Mouse (Mus musculus) cerebellum, adult 9-10 months (tissue): ENCODE measurements around the gene Atp1a3.
A peak's percentile ranks its signal among the peaks of the same experiment; 100 is the strongest.
"Not testable (repeated sequence)": the region's sequence is repeated elsewhere in the genome, so short reads cannot be mapped to it uniquely, and the experiment has no call there.

Source experiments
- DNase-seq: peaks from one replicate; pipeline ENCODE4 v3.0.0; 2022

The Atp1a3 gene

DNA sequence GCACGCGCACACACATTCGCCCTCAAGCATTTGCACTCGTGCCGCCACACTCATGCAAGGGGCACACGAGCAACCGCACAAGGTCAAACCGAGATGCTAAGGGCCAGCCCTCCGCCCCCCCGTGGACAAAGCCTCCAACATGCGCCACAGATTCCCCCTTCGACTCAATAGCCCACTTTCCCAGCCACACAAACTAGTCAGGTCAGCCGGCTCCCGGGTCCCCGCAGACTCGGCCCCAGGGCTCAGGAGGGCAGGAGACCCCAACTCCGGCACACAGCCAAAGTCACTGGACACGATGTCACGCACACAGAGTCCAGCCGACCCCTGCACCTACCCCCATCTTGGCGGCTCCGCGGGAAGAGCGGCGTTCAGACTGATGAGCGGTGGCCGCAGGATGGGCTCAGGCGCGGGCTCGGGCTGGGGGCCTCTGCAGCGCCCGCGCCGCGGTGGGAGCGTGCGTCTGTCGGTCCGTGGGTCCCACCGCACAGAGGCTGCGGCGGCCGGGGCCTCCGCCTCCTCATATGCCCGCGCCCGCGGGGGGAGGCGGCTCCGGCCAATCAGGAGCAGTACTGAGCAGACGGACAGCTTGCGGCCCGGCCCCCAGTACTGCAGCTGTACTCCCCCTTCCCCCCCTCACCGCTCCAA, at the start of gene Atp1a3:
Atp1a3 (minus strand) TSS at position 538 of the 645 bp plus-strand sequence.
- peak; percentile 91 for DNase-seq

DNA sequence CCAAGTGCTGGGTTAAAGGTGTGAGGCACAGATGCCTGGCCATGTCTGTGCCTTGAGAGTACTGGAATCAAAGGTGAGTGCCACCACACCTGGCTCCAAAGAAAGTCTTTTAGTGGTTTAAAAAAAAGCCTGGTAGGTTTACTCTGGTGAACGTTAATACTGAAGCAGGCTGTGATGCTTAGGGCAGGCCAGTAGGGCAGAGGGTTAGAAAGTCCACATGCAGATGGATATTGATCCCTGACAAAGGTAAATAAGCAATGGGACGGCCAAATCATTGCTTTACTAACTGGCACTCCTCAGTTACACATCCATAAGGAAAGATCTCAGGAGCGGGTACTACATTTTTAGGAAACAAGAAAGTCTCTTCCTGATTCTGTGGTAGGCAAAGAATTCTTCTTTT, 46.8 kb upstream of the Atp1a3 start:
- no peak for DNase-seq

DNA sequence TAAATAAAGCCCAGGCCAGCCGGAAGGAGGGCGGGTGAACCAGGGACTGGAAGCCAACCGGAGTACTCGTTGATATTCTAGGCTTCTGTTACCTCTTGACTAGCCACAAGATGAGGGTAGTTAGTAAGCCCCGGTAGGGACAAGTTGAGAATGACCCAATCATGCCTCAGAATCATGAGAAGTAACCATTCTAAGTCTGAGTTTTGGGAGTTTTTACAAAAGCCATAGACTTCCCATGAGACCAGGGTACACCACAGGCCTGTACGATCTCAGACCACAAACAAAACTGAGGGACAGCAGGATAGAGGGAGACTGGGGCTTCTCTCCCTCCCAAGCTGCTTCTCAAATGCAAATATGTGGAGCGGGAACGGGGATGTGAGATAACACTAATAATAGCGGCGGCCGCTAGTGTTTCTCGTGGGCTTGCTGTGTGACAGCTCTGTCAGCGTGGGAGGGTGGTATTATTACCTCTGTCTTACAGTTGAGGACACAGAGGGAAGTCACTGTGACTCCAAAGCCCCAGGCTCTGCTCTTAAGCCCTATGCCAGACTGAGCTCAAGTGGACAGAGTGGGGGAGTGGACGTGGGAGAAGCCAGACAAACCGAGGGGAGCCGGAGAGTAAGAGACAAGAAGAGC, 43.7 kb upstream of the Atp1a3 start:
- no peak for DNase-seq

DNA sequence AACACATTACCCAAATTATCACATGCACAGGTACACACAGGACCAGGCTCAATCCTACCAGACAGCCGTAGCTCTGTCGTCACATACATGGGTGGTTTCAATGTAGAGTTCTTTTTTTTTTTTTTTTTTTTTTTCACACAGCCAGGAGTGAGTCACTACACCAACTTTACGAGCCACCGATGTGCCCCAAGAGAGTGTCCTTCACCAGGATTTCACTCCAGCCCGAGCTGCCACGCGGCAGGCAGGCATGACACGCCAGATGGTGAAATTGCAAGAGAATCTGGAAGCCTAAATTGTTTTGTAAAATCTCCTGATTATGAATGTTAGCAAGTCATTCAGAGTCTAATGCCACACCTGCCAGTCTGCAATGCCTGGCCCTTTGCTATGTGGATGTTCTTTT, 41.6 kb upstream of the Atp1a3 start:
- peak; percentile 54 for DNase-seq

GRCm38 (mm10) chr7:25044599-25044998, 38.8 kb upstream of the Atp1a3 start:
- not testable (repeated sequence) for DNase-seq

- no peak for DNase-seq
Observed at GRCm38 (mm10) chr7:25041921-25042320, 36.2 kb upstream of the Atp1a3 start.

- peak; percentile 90 for DNase-seq
Observed at GRCm38 (mm10) chr7:25035916-25036315, 30.2 kb upstream of the Atp1a3 start.

DNA sequence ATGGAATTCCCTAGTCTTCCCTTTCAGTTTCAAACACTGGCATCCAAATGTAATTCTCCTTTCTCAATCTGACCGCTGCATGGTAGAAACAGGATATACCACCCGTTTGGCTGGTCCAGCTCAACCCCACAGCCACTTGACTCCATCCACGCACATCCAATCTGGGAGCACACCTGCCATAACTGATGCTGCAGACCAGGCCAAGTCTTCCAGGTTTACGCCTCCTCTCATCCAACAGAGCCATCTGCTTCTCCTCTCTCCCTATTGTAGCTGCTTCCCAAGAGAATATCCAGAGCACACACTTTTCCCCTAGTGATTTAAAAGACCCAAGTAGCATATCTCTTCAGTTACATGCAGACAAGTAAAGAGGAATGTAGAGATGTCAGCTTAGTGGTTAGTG, 29.0 kb upstream of the Atp1a3 start:
- DNase-seq, result no peak

DNA sequence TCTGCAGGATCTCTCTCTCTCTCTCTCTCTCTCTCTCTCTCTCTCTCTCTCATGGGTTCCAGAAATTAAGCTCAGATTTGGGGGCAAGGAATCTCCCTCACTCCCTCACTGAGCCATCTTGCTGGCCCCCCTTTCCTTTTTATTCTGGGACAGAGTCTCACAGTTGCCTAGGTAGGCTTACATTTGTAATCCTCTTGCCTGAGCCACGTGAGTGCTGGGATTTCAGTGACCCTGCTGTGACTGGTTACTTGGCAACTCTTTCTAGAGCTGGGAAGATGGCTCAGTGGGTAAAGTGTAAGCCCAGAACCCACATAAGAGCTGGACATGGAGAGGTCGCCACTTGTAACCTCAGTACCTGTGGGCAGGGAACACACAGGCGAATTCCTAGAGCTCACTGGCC, 25.8 kb upstream of the Atp1a3 start:
- no peak for DNase-seq

GRCm38 (mm10) chr7:25030032-25030753, 24.4 kb upstream of the Atp1a3 start:
- DNase-seq, result peak; percentile 83

GRCm38 (mm10) chr7:25026452-25026851, 20.7 kb upstream of the Atp1a3 start:
- DNase-seq, result no peak

GRCm38 (mm10) chr7:25025855-25026439, 20.2 kb upstream of the Atp1a3 start:
- DNase-seq, result no peak

- DNase-seq, result no peak
Observed at GRCm38 (mm10) chr7:25011592-25011991, 5.8 kb upstream of the Atp1a3 start.

DNA sequence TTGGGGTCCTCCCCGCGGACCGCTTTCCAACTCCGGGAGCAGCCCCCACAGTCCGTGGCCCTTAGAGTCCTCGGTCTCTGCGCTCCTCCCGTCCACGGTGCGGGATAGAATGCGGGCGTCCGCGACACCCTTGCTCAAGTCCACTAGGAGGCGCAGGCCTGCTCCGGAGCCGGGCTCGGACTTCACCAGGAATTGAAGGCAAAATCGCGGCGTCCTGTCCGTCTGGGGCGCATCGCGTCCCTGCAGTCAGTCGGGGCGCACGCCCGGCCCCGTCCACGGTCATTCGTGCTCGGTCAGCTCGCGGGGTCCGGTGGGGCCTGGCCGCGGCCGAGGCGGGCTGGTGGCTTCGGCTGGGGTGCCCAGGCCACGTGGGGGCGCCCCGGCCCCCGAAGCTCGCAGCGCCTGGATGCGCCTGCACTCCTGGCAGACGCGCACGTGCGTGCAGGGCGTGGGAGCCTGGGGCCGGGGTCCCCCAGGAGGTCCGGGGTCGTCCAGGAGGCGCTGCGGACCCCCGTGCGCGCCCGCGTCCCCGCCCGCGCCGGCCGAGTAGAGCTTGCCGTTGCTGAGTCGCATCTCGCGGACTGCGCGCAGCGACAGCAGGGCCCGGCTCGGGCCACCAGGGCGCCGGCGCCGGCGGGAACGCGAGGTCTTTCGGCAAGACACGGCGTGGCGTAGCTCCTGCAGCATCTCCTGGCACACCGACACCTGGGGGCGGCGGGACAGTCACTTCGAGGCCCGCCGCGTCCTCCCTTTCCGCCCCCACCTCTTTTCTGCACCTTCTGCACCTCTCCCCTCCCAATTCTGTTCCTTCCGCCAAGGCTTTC, 4.5 kb upstream of the Atp1a3 start:
- DNase-seq, result peak; percentile 86

GRCm38 (mm10) chr7:25009099-25009700, 3.4 kb upstream of the Atp1a3 start:
- DNase-seq, result peak; percentile 82

DNA sequence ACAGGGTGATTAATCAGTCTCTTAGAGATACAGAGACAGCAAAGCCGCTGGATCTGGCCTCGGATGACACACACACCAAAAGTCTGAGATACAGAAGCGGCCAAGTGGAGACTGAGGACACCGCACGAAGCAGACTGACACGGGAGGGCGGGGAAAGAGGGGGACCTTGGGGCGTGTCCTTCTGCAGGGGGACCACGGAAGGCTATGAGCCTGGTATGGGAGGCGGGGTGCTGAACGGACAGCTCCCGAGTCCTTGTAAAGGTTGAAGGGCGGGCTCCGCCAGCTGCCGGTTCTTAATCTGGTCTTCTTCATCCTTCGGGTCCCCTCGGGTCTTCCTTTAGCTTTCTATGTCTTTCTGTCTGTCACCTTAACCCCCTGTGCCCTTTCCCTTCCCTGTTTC, 2.9 kb upstream of the Atp1a3 start:
- DNase-seq, result peak; percentile 80

- DNase-seq, result peak; percentile 88
Observed at GRCm38 (mm10) chr7:25007609-25008374, 2.0 kb upstream of the Atp1a3 start.

GRCm38 (mm10) chr7:25006586-25007364, 1.0 kb upstream of the Atp1a3 start:
- peak; percentile 61 for DNase-seq

- DNase-seq, result peak; percentile 73
Observed at GRCm38 (mm10) chr7:25006171-25006570, 413 bp upstream of the Atp1a3 start.

GRCm38 (mm10) chr7:25004806-25005205, 952 bp downstream of the Atp1a3 start:
- peak; percentile 63 for DNase-seq
